Mouse (Mus musculus) spleen, adult 18-20 months (tissue): ENCODE results near the gene BC052040.

Experiments
- DNase-seq, 2 experiments: peaks; one replicate each; pipeline ENCODE4 v3.0.0; 2022; ENCODE audit warnings: mixed read lengths in 2 of 2

The BC052040 gene

DNA sequence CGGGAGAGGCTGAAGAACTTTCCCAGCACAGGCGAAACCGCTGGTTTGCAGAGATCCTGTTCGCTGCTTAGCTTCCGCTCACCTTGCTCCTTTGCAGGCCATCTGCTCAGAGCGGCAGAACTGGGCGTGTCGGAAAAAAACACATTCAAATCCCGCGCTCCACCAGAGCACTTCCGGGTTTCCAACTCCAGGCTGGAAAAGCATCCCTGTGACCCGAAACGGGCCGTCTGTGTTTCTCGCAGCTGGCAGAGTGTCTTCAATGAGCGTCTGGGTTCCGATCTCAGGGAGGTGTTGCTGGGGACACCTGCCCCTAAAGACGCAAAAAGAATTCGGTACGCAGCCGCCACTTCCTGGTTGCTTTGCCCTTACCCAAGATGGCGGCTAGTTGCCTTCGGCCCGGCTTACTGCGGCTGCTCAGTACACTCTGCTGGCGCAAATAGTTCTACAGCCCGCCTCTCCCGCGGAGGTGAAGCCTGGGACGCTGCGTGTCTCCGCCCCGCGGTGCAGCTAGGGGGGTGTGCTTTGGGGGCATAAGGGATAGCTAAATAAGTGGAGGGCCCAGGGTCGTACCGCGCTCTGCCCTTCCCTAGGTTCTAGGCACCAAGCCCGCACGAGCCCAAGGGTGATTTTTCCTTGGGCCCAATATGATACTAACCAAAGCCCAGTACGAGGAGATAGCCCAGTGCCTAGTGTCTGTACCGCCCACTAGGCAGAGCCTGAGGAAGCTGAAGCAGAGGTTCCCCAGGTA is at the start of gene BC052040:
Gene BC052040, plus strand, starts transcription at position 476 of the 748 bp plus-strand sequence.
- DNase-seq, result peak; percentile 81 to 88

DNA sequence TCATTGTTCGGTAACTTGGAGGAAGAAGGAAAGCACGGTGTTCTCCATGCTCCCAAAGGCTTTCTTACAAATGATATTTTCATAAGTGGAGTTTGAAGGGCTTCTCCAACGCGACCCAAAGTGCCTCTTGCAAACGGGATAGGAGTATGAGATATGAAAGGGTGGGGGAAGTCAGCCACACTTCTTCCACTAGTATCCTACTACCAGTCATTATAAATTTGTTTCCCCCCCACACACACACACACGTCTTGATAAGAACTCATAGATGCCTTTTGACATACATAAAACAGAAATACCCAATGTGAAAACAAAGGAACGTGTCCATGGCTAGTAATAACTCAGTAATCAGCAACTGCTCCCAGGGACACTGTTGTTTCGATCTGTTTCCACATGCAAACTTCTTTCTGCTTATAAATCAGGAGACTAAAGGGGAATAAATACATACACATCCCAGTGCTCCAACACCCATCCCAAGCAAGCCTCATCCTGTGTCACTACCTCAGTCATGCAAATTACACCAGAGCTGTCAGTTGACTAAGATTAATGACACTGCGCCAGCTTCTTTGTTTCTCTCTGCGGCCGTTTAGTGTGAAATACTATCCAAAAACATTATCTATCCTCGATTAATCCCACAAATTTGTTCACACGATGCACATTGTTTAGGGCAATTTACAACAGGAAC is 43.4 kb upstream of the BC052040 start:
- DNase-seq, result no peak

GRCm38 (mm10) chr2:115538691-115539283 is 42.7 kb upstream of the BC052040 start:
- no peak for DNase-seq

DNA sequence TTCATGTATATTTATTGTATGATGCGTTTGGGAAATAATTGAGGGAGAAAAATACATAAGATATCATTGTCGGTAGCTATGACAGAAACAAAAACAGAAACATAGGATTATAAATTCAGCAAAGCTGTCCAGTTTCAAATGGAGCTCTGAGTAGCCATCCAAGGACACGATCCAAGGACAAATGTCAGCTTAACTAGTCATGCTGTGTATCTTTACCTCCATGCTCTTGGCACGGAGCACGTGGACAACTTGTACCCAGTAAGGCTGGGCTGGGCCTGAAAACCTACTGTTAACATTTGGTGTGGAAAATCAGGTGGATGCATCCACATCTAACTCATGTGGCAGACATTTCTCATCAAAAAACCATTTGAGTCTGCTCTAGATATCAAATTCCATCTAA is 41.8 kb upstream of the BC052040 start:
- no peak for DNase-seq

GRCm38 (mm10) chr2:115542401-115543123 is 39.0 kb upstream of the BC052040 start:
- DNase-seq, result no peak

- no peak for DNase-seq
These were observed 38.3 kb upstream of the BC052040 start for GRCm38 (mm10) chr2:115543212-115543611.

DNA sequence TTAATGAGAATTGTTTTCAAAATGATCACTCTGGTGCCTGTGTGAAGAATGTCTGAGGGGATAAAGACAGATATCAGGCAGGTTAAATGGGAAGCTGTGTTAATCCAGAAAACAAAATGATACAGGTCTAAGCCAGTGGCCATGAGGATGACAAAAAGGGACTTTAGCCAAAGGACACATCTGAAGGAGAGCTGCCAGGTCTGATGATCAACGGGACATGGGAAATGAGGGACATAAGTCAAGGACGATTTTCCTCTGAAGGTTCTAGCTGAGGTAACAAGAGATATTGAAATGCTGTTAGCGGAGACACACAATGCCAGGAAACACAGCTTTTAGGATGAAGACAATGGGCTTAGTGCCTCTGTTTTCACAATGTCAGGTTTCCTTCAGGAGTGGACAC is 29.6 kb upstream of the BC052040 start:
- DNase-seq, result no peak

DNA sequence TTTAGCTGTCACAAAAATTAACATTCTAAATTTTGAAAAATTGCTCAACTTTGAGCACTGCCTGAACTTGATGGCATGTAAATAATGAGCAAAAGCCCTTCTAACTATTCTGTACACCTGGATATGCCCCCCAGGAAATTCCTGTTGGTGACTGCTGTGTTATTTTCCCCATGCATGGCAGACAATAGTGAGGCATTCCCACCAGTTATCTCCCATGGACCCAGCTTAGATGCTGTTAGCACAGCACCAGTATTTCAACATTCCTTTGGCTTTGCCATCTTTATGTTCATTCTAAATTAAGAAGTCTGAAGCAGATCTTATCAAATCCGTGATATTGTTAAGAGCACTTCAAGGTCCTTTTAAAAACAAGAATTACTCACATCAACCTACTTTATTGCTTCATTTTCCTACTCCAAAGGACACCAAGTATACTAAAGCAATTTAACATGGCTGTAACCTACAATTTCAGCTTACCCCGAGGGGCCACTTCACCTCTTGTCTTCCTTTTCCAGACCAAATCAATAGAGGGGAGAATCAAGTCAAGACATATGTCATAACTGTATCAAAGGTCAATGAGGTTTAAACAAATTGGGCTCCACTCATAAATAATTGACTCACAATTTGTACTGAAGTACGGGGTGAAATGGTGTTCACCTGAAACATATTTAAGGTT is 19.2 kb upstream of the BC052040 start:
- DNase-seq, result no peak

DNA sequence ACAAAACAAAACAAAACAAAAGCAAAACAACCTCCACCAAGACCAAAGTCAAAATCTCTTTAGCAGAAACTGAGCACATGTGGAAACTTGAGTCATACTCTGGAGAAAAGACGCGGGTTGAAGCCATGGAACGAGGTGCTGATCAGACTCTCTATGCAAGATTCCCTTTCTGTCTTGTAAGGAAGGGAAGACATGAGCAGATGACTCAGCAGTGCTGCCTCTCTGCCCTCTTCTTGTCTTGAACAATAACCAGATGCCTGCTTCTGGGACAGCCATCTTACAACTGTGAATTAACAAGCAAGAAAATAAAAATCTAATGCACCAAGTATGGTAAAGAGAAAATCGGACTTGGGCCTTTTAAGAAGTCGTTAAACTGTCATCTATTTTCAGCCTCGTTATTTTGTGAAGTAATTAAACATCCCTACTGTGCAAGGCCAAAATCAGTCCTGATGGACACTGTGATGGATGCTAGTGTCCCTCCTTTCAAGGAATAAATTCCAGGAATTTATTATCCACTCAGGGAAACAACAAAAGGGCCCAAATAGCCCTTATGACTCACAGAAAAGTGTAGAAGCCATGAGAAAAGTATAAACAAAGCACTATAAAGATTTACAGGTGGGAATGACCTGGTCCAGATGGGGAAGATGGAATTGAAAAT is 18.0 kb upstream of the BC052040 start:
- no peak for DNase-seq

- no peak for DNase-seq
These were observed 9.5 kb upstream of the BC052040 start for GRCm38 (mm10) chr2:115571996-115572395.

GRCm38 (mm10) chr2:115574802-115575201 is 6.7 kb upstream of the BC052040 start:
- no peak for DNase-seq

DNA sequence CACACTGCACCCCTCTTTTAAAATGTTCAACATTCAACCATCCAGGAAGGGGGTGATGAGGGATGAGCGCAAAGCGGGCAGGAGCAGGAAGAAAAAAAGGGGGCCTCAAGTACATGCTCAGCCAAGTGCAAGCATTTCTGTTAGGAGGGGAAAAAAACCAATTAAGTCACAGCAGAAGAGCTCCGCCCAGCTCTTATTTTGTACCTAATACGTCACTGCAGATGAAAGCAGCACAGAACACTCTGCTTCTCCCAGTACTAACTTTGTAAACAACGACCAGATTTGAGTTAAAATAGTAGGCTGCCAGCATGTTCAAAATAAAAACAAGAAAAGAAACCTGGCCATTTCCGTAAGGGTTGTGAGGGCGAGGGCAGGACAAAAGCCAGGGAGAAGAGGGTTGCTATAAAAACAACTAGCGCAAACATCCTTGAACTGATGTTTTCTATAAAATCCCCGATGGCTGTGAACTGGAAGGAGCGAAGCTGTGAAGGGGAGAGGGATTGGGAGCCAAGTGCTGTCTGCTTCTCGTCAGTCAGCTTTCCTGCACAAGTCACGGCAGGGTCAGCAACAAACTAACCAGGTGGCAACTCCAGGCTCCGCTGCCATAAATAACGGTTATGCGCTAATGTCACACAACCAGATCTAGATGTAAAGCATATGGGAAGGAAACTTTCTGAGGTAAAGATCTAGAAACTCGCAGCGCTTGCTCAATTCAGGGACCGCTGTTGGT is 2.2 kb upstream of the BC052040 start:
- no peak for DNase-seq

- no peak for DNase-seq
These were observed 1.5 kb upstream of the BC052040 start for GRCm38 (mm10) chr2:115579976-115580375.

DNA sequence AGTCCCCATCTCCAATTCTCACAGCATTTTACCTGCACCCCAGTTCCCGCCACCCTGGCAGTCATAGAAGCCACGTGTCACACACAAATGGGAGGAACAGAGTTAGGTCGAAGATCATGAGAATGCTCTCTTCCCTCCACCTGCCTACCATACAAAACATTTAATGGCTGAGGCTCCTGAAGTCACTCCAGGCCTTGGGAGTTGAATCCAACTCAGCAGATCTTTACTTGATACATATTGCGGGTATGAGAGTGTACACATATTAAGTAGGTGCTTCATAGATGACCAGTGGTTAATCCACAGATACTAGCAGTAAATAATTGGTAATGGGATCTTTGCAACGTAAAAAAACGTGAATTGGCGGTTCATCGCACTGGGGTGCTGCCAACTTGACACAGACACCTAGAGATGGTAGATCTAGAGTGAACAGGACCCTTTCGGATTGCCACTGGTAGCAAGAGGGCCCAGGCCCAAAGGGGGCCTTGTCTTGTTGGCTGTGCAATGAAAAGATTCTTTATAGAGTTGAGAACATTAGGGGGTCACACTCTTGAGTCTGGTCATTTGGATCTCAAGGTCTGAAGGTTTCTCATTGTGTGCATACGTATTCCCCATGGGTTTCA is 583 bp downstream of the BC052040 start:
- DNase-seq, result no peak

- no peak for DNase-seq
These were observed 2.3 kb downstream of the BC052040 start for GRCm38 (mm10) chr2:115583776-115584175.

- no peak for DNase-seq
These were observed 9.1 kb downstream of the BC052040 start for GRCm38 (mm10) chr2:115590602-115591001.

- no peak for DNase-seq
These were observed 11.2 kb downstream of the BC052040 start for GRCm38 (mm10) chr2:115592651-115593119.

DNA sequence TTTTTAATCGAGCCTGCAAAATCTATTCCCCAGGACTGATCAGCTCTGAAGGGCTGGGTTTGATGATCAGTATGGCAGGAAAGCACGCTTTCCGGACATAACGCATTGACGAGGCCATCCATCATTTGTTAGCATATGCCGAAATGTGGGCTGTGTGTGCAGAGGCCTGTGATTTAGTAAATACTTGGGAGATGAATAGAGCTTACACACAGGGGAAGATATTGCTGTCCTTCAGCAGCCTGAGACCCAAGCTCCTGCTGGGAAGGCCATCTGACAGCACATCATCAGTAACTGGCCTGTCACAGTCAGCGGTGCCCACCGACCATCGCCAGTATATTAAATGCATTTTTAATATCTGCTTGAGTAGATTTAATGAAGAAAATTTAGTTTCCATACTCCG is 15.5 kb downstream of the BC052040 start:
- no peak for DNase-seq

GRCm38 (mm10) chr2:115598266-115598665 is 16.8 kb downstream of the BC052040 start:
- no peak for DNase-seq

GRCm38 (mm10) chr2:115600724-115601123 is 19.2 kb downstream of the BC052040 start:
- DNase-seq, result no peak

DNA sequence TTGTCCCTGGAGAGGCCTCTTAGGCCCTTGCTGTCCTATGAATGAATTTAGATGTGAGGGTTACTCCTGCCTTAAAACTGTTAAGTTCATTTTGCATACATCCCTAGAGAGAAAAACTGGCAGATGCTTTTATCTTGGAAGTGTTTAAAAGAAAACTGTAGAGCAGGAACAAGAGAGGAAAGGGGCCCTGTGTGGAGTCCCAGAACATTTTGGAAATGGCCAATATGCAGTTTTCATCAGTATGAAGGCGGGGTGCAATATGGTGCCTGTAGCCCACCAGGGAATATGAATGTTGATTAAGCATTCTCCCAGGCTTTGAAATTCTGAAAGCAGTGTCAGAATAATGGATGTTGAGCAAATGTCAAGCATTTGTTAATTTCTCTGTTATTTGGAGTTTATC is 19.8 kb downstream of the BC052040 start:
- DNase-seq, result no peak
